Mouse (Mus musculus): Measurements from ENCODE around the gene Dcp1a.
A peak's percentile ranks its signal among the peaks of the same experiment; 100 is the strongest.

The Dcp1a gene

DNA sequence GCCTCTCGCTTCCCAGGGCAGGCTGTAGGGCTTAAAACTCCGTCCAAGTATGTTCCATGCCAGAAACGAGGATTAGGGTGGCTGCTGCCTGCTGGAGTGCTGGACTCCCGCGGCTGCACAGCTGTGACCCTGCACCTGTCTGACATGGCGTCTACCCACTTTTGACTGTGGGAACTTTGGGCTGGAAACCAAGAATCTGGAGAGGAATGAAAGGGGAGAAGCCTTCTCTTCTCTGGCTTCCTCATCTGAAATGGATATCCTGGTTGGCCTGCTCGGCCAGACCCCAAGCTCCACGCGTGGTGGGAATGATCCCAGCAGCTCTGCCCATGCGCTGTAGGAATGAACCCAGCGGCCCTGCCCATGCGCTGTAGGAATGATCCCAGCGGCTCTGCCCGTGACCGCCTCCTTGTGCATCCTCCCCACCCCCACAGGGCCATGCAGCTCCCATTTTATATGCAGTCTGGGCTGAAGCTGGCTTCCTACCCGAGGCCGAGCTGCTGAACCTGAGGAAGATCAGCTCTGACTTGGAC, 80.1 kb downstream of the Dcp1a start:
- DNase-seq (ENCODE audit: low spot score in 2 of 2): no peak

DNA sequence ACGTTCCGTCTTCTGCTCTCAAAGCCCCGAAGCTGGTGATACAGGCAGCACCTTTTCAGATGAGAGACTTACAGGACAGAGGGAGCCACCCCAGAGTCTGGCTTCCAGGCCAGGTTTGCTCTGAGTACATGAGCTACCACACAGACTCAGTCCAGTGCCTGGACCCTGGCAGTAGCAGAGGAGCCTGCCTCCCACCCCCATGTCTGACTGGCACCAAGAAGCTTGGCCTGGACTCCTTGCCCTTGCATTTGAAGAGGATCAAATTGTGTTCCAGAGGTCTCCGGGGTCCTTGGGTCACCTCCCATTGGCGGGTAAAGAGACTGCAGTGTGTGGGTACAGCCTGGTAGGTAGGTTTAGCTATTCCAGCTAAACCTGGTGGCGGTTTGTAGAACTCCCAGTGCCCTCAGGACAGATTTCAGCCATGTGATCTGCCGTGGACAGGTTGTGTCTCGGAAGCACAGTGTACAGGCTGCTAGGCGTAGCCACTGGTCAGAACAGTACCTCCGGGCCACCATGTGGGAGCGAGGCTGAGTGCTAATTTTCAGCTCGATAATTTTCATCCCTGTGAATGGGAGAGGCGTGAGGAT, 81.6 kb downstream of the Dcp1a start:
- DNase-seq (ENCODE audit: low spot score in 2 of 2): no peak

DNA sequence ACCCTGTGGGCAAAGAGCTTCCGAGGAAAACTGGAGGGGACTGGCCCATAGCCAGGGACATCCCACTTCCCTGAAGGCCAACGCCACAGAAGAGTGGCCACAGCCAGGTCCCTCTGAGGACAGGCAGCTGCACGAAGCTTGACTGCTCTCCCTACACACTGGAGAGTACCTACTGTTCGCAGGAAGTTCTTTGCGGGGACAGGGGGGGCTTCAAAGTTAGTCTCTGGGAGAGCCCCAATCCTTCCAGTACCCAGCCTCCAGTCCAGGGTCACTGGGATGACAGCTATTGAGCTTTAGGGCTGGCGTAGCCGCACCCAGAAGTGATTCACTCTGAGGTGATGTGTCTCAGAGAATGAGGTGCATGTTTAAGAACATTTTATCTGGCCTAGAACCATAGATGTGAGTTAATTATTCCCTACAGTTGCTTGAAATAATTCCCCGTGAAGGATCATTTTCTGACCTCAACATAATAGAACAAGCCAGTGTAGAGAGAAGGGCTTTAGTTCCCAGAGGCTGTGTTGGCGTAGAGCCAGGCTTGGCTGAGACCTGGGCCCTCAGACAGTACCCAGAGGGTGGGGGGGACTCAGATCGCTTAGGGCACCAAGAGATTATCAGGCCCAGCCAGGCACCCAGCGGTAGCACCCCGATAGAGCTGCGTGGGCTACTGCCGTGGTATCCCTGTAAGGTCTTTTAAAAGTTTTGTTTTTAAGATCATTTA, 82.3 kb downstream of the Dcp1a start:
- DNase-seq (ENCODE audit: low spot score in 2 of 2): no peak

DNA sequence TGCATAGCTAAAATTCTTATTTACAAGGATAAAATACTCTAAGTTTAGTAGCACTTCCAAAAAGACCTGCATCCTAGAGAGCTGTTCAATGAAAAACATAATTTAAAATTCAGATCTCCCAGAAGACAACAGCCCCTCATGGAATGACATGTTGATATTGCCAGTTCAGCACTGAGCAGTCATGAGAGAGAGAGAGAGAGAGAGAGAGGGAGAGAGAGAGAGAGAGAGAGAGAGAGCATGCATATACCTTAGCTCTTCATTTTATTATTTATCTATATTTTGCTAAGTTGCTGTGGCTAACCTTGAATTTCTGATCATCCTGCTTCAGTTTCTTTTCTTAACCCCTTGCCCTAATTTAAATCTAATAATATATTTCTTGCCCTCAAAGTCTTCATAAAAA, 83.0 kb downstream of the Dcp1a start:
- DNase-seq (ENCODE audit: low spot score in 2 of 2): no peak

DNA sequence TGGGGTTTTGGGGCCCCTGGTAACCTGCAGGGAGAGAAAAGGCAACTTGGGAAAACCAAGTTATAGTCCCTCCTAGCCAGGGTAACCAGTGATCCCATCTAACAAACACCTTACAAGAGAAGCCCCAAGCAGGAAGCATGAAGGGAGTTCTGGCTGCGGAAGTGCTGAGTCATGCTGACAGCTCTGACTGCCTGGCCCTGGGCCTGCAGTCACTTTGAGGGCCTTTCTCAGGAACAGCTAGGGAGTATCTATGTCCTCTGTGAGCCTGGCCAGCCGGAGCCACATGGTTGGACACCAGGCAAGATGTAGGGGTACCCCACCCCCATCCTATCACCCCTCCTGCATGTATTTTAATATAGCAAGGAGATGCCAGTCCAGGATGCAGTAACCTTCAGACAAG, 85.1 kb downstream of the Dcp1a start:
- DNase-seq (ENCODE audit: low spot score in 2 of 2): peak; percentile 42 to 43

DNA sequence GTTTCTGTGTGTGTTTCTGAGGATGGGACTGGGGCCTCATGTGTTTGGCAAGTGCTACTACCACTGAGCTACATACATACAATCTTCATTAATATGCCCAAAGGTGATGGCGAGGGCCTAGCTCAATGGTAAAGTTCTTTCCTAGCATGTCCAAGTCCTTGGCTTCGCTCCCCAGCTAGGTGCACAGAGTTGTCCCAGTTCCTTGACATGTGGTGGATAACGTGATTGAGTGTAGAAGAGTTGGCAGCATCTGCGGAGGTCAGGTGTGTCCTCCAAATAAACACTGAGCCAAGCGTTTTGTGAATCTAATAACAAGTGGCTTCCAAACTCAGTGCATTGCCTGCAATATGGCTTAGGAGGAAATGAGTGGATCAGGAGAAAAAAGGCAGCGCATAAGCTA, 87.0 kb downstream of the Dcp1a start:
- no peak for DNase-seq (ENCODE audit: low spot score in 2 of 2)

DNA sequence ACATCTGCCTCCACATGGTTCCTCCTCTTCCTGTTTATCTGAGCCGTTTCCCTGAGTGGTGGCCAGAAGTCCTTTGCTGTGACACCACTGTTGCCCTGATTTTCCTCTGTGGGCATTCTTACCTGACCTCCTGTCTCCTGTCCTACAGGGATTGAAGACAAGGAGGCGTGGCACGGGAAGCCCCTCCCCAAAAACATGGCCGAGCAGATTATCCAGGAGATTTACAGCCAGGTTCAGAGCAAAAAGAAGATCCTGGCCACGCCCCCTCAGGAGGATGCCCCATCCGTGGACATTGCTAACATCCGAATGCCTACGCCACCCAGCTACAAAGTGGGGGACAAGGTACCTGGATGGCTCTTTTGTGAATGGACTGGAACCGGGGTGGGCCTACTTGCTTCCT, 88.7 kb downstream of the Dcp1a start:
- no peak for DNase-seq (ENCODE audit: low spot score in 2 of 2)

DNA sequence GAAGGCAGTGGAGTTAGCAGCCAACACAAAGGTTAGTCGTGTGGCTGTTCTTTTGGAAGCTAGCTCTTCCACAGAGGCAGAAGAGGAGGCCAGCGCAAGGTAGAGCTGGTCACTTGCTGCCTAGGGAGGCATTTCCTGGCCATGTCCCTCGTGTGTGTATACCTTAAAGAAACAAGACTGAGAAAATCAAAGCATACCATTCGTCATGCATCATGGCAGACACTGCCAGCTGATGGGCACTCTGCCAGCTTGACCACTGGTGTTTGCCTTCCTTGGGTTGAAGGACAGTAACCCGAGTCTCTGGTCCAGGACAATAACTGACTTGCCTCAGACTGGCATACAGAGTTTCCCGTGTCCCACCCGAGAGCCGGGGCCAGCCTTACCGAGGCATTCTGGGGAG, 91.0 kb downstream of the Dcp1a start:
- DNase-seq (ENCODE audit: low spot score in 2 of 2): no peak

DNA sequence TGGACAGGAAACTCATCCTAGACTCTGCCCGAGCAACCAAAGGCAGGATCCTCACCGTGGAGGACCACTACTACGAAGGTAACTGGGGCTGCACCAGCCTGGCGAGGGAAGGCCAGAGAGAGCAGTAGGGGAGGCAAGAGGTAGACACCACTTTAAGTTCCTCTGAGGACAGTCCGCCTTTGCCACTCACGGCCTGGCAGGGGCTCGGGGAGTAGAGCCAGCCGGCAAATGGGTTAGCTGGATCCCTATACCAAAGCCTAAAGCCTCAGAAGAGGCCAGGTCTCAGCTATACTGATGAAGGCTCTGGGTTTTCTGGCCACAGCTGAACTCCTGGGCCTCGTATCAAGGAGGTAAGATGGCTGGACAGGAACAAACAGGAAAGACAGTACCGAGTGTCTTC, 92.9 kb downstream of the Dcp1a start:
- no peak for DNase-seq (ENCODE audit: low spot score in 2 of 2)

DNA sequence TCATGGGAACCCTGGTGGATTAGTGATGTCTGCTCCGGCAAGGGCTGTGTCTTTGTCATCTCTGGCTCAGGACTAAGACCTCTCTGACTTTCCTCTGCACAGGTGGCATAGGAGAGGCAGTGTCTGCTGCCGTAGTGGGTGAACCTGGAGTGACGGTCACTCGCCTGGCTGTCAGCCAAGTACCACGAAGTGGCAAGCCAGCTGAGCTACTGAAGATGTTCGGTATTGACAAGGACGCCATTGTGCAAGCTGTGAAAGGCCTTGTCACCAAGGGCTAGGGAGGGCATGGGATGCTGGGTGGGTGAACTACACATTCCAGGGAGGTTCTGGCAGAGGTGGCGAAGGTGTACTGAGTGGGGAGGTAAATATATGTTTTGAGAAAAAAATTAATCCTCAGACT, 93.9 kb downstream of the Dcp1a start:
- DNase-seq (ENCODE audit: low spot score in 2 of 2): no peak

DNA sequence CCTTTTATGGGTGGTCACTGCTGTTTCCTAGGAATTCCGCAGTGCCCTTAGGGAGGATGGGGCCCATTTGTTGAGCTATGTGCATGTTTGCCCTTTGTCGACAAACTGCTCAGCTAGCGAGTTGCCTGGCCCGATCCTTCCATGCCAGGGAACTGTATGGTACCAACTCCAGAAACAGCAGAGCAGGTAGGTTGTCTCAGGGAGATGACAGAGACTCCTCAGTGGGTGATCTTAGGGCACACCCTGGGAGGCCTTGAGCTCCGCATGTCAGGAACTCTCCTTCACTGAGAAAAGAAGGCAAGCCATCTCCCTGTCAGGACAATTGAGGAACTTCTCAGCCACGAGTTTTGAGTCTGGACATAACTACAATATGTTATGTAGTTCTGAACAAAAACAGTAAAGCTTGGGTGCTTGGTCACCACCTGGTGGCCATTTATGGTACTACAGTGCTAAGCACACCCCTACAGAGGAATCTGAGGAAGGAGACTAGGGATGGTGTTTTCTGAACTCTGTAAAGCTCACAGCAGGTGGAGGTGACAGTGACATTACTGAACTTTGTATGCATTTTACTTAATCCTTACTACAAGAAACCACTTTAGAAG, 94.7 kb downstream of the Dcp1a start:
- DNase-seq (ENCODE audit: low spot score in 2 of 2): peak; percentile 79 to 86

DNA sequence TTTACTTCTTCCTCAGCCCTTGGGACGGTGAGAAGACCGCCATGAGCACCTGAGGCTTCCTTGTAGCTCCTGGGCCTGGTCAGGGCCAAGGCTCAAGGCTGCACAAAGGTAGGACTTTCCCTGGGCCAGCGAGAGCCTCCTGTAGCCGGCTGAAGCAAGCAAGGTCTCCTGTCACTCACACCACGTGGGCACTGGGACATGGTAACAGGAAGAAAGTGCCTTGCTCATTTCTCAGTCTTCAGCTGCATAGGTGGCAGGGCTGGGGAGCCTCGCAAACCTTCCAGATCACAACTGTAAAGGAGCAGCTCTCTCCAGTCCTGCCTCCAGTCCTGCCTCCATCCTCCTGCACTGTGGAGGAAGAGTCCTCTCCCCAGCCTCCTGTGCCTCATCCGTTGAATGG, 96.5 kb downstream of the Dcp1a start:
- DNase-seq (ENCODE audit: low spot score in 2 of 2): no peak

DNA sequence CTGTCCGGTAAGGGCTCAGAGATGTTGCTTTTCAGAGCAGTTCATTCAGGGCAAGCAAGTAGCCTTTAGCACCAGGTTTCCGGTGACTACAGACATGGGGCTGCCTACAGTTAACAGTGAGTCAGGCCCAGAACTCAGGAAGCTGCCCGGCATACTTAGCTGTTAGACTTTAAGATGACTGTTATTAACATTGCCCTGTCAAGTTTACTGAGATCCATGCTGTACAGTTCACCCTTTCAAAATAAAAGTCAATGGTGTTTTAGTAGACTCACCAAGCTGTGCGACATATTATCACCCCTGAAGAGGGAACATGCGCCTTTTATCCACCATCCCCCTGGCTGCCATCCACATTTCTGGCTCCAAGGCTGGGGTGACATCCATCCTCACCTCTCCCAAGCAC, 96.9 kb downstream of the Dcp1a start:
- no peak for DNase-seq (ENCODE audit: low spot score in 2 of 2)
